Mouse (Mus musculus): Measurements from ENCODE around the gene Rps16.

DNA sequence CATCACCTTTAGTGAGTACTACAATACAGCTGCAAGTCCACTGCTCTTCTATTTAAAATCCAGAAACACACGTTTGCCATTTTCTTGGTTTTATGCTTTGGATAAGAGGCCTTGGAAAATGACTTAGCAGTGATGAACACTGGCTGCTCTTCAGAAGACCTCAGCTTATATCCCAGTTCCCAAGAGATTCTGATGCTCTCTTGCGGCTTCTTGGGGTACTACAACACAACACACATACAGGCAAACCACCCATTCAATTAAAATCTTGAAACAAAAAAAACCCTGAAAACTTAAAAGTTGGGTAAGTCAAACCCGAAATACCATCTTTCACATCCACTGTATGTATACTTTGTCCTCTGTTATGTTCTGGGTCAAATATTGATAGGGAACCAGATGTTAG is 47.5 kb downstream of the Rps16 start:
- TF ChIP-seq HCFC1 (IDR thresholded peaks at IDR 0.05; ENCODE audit: borderline replicate concordance, insufficient read depth, low read length), result no peak
- no peak for TF ChIP-seq ZNF384 (IDR thresholded peaks at IDR 0.05; ENCODE audit: low read depth, low read length)
